Mouse (Mus musculus) lung, postnatal 10 days (tissue): Measurements from ENCODE around the gene Rcan1.
"Not testable (repeated sequence)": the region's sequence is repeated elsewhere in the genome, so short reads cannot be mapped to it uniquely, and the experiment has no call there.

Experiments used
- DNase-seq: peaks from one replicate; pipeline ENCODE4 v3.0.0; 2021

The Rcan1 gene

DNA sequence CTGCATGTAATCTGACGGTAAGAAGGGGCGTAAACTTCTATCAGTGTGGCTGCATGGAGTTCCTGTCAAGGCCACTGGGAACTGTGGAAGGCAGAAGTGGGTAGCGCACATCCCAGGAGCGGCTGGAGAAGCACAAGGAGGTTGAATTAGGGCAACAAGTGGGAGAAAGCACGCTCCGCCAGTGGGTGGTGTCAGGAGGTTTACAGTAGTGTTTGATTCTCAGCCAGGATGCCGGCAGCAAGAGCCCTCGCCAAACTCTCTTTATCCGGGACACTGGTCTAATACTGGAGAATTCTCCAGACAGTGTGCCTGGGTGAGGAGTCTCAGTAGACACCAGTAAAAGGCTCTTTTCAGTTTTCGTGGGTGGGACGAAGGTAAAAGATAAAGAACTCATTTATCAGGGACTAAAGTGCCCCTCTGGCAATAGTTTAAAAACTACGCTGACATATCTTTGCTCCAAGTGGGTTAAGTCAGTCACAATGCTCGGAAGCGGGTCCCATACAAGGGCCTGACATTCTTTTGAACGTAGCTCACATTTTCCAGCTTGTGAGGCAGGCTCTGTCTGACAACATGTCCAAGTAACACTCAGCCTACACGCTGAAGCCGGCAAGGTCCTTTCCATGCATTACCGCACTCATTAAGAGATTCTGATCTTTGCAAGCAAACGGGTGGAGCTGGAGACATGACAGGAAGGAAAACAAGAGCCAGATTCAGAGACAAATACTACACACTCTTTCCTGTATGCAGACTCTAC, 42.3 kb downstream of the Rcan1 start:
- DNase-seq = peak; percentile 89

DNA sequence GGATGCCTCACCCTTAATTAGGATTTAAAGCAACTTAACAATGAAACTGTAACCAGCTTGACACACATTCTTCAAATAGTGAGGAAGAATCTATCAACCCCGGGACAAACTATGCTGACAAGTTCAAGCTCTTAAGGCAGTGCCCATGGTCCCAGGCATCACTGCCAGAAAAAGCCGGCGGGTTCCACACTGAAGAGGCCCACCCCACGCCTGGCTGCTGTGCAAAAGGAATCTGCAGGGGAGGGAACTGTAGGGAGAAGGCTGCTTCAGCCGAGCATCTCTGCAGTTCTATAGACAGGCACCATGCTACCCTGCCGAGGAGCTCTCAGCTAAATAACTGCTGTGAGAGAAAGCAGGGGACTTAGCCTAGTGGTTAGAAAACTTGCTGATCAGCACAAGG, 44.0 kb downstream of the Rcan1 start:
- peak; percentile 52 for DNase-seq

DNA sequence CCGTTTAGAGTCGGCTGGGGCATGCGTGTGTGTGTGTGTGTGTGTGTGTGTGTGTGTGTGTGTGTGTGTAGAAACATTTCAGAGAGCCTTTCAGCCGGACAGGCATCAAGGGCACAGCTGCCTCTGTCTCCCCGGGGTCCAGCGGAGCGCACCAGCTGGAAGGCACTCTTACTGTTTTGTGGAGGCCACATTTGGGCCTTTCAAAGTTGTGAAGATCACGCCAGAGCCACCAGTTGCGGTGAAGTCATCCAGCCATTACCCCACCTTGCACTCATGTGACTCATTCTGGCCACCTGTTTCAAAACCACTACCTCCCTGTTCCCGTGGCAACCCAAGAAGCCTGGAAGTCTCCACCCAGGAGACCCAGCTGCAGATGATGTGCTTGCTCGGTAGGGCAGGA, 44.8 kb downstream of the Rcan1 start:
- DNase-seq = peak; percentile 31

DNA sequence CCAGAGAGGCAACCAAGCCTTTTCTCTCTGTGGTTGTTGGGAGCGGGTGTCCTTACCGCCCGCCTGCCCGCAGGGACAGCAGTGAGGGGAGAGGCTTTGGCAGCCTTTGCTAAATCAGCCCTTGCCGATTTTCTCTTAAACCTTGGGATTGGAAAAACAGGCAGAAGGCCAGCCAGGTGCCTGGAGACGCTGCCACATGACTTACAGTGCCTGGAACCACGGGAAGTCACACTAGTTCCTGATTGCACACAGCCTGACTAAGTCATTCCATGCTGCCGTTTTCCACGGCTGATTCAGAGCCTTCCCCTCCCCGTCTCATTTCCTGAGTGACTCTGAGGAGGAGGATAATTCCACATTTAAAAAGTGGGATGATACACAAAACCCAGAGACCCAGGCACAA, 47.3 kb downstream of the Rcan1 start:
- no peak for DNase-seq

DNA sequence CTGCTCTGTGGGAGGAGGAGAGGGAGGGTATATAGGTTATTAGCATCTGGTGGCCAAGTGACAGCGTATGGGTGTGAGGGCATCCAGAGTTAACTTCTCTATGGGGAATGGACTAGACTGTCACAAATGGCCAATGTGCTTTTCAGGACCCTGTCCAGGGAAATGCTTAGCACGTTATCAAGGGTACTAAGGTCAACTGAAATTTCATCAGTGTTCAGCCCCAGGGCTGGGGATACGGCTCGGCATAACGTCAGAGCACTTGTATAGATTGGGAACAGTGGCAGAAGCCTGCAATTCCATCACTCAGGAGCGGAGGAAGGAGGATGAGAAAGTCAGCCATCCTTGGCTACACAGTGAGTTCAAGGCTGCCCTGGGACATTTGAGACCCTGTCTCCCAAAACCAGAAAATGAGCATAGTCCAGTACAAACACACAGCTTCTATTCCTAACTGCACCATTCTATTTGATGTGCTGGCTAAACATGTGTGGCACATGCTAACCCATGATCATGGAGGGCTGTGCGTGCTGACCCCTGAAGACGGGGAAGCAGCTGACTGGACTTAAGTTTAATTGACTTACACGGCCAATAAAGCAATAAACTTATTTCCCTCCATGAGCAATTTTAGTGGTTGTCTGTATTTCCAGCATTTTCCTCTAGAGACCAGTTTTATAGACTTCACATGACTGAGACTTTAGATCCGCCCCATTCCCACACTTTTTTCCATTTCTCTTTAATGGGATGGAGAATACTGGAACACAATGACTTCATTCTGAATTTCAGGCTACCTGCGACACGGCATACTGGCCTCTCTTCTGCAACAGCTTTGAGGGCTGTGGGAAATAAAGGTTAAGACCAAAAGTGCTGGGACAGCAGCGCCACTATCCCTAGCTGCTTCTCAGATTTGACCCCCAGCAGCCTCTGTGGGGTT, 48.0 kb downstream of the Rcan1 start:
- DNase-seq = no peak

DNA sequence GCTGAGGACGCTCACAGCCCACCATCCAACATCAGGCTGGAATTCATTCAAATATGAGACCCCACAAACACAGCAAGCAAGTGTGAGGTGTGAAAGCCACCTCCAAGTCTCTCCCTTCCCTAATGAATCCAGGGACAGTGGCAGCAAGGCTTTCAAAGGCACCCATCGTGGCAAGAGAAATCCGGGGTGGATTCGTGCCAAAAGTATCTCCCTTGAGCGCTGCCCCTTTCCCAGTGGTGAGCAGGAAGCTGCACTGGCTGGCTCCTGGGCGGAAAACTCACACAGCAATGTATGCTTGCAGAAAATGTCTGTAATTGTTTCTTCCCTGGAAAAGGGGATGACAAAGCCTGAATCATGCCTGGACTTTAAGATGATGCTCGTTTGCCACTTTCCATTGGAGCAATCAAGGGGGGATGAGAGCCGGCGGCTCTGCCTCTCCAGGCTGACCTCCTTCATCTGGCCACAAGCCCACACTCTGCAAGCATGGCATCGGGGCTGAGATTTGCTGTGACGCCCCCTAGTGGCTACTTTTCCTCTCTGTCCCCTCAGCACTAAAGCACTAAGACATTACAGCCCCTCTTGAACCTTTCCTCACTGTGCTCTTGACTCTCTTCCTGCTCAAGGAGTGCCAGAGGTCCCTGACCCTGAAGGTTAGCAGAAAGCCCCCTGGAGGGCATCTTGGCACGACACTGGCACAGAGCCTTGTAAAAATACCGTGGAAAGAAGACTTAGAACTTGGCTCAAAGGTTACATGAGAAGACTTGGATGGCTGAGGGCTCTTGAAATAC, 49.3 kb downstream of the Rcan1 start:
- DNase-seq = peak; percentile 49

DNA sequence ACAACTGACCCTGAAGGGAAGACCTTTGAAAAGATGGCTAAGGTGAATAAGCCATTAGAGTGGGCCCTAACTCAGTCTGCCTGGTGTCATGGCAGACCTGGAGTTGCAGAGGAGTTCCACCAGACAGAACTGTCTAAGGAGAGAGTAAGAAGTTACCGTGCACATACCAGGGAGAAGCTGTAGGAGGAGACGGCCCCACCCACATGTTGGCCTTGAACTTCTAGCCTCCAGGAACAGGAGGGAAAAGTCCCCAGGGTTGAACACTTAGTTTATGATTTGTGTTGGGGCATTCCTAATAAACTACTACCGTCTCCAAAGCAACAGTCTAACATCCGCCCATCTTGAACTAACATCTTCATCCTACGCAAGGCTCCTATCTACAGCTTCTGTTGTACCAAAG, 50.0 kb downstream of the Rcan1 start:
- DNase-seq = no peak

DNA sequence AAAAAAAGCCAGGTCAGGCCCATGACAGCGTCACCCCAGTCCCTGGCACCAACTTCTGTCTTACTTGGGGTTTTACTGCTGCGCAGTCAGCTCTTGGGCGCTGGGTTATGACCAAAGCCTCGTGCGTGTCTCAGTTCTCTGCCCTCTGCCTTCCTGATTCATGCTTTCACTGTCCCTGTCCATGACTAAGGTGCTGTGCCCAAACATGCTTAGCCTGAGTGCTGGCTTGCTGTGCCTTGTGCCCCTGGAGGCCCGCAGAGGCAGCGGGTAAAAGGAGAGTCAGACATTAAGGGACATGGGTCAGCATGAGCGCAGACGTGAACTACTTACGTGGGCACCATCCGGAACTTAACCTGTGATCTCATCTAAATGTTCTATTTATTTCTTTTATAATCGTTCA, 51.6 kb downstream of the Rcan1 start:
- no peak for DNase-seq

DNA sequence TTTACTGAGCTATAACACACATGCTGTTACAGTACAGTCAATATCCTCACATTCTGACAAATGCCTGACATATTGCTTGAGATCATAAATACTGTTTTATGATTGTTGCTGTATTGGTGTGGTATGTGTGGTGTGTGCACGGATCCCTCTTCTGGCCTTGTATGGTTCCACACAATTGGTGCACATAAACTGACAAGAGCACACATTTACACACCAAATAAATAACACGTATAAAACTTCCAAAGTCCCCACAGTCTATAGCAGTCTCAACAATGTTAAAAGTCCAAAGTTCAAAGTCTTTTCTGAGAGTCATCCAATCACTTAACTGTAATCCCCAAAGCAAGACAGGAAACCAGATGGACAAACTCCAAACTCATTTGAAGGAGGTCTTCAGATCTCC, 53.4 kb downstream of the Rcan1 start:
- DNase-seq = no peak

DNA sequence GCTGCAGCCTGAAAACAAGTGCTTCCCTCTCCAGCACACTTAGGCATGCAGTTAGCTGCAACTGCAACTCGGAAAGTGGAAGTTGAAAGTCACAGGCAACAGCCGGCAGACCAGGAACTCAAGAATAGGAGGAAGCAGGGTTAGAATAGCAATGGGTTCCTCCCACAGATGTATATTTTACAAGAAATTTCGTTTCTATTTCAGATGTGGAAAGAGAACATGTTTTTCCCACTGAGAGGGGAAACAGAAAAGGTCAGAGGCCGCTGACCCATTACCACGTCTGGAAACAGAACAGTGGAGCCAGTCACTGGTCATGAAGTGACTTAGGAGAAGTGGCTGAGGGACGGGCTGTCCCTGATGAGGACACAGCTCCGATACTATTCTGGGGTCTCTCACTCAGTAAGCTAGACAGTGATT, 55.0 kb downstream of the Rcan1 start:
- peak; percentile 62 for DNase-seq

DNA sequence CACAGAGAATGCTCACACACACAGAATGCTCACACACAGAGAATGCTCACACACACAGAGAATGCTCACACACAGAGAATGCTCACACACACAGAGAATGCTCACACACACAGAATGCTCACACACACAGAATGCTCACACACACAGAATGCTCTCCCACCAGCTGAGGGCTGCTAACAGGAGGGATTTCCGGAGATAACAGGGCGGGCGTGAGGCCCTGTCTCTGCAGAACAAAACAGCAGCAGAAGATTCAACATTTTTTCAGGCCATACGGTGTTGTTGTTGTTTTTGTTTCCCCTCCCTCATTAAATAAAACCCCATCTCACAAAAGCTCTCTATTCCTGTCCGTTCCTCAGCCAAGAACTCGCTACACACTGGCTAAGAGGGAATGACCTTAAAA, 55.6 kb downstream of the Rcan1 start:
- DNase-seq = not testable (repeated sequence)

DNA sequence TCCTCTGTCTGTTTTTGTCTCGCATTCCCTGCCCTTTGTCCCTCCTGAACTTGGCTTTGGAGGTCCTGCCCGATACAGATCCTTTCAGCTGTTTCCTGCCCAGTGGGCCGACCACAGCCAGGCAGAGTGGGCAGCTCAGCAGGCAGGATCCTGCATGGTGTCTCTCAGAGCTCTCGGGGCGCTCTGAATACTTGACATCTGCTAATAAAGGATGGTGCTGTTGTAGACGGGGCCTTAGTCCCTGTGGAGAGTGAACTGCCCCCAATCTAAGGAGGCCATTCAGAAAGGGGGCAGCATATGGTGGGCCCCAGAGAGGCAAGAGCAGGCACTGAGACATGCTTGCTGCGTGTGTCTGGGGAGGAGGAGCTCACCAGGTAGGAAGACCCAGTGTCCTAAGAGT, 57.8 kb downstream of the Rcan1 start:
- no peak for DNase-seq

DNA sequence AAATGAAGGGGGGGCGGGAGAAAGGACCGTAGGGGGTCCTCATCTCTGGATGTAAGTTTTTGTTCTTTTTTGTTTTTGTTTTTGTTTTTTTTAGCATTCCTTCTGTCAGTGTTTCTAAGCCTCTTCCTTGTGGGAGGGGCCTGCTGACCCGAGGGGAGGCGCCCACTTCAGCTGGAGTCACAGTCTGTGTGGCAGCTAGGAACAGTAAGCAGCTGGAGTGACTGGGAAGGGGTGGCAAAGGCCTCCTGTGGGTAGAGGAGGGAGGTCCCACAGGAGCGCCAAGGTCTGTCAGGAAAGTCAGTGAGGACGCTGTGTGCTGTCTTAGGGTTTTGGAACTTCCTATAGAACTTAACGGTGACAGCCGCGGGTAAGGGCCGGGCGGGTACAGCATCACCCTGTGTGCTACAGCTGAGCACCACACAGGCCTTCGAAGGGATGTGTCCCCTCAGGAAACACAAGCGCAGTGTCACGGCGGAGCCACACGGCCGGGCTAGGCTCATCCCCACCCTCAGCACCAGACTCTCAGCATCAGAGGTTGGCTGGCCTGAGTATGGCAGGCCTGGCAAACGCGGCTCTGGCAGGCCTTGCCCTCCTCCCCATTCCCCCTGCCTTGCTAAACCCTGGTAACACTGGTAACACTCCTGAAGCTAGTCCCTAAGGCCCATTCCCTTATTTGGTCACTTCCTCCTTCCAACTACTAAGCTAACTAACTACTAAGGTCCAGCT, 58.5 kb downstream of the Rcan1 start:
- DNase-seq = peak; percentile 67

DNA sequence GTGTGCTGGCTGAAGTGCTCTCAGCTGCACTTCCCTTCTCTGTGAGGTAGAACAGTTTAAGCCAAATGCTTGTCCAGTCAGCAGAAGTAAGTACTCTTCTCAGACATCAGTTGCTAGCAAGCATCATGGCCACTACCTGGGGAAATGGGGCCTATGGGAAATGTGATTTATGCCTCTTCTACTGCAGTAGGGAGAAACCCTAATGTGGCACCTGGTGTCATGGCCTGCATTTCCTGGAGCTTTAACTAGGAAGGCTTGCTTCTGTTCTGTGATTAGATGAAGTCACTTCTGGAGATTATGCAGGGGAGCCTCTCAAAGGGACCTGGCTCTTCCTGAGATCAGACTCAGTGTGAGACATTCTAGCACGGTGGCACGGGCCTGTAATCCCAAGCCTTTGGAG, 60.3 kb downstream of the Rcan1 start:
- no peak for DNase-seq

DNA sequence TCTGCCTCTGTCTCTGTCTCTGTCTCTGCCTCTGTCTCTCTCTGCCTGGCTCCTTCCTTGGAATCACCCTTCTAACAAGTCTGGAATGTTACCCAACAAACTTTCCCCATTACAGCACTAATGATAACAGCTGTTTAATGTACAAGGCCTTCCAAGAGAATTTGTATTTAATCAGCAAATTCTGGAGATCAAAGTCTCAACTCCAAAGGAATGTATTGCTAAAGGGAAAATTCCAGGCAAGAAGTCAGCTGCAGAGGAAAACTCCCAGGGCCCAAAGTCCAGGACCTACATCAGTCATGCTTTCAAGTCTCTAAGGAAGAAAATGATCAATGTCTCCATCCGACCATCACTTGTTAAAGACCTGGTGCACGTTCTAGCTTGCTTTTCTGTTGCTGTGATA, 62.8 kb downstream of the Rcan1 start:
- DNase-seq = no peak

DNA sequence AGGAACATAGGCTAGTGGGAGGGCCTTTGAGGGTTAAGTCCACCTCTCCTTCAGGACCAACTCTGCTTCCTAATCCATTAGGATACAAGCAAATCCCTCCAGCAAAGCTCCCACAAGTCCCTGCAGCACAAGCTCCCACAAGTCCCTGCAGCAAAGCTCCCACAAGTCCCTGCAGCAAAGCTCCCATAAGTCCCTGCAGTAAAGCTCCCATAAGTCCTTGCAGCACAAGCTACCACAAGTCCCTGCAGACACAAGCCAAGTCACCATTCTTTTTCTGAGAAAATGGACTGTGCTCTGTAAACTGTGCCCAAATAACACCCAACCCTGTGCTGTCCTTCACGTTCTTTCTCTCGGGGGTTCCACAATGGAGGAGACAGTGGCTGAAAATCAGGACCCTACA, 66.5 kb downstream of the Rcan1 start:
- no peak for DNase-seq

DNA sequence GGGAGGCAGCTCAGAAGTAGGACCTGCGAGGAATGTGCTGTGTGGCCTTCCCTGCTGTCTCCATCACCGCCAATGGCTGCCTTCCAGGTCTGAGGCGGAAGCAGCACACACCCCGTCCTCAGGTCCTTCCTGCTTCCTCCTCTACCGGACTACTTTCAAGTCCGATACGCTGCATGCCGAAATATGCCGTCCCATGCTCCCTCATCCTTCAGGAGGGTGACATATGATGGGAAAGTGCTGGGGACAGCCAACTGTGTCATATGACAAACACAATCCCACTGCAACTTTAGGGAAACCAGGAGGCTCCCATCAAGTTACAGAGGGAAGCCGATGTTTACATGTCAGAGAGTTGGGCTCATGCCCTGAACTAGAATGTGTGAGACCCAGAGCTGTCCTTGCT, 67.6 kb downstream of the Rcan1 start:
- DNase-seq = peak; percentile 73

DNA sequence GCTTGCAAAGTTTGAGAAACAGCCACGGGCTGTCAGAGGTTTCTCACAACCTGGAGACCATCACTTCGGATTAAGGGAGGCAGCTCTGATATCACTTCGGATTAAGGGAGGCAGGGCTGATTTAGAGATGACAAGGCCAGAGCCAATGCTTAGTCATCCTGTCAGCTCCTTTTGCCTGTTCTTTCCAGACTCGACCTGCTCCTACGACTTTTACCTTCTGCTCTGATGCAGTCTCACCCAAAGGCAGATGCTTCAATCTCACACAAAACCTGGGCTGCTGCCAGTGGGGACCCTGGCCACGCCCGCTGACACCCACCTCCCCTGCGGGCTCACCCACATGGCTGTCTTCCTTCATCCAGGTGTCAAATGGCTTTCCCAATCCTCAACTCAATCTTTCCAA, 68.5 kb downstream of the Rcan1 start:
- no peak for DNase-seq

DNA sequence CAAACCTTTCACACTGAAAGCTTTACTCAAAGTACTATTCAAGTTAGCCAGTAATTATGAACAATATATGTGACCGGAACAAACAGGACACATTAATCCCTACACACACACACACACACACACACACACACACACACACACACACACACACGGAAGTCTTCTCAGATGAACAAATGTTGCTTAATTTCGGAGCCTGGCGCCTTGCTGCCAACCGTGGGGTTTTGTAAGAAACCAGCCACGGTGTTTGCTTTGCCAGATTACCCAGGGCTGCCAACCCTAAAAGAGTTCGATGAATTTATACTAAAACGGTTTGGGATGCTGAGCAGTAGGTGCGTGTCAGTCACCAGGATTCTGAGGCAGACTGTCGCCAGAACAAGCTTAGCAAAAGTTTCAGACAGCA, 69.5 kb downstream of the Rcan1 start:
- DNase-seq = no peak

DNA sequence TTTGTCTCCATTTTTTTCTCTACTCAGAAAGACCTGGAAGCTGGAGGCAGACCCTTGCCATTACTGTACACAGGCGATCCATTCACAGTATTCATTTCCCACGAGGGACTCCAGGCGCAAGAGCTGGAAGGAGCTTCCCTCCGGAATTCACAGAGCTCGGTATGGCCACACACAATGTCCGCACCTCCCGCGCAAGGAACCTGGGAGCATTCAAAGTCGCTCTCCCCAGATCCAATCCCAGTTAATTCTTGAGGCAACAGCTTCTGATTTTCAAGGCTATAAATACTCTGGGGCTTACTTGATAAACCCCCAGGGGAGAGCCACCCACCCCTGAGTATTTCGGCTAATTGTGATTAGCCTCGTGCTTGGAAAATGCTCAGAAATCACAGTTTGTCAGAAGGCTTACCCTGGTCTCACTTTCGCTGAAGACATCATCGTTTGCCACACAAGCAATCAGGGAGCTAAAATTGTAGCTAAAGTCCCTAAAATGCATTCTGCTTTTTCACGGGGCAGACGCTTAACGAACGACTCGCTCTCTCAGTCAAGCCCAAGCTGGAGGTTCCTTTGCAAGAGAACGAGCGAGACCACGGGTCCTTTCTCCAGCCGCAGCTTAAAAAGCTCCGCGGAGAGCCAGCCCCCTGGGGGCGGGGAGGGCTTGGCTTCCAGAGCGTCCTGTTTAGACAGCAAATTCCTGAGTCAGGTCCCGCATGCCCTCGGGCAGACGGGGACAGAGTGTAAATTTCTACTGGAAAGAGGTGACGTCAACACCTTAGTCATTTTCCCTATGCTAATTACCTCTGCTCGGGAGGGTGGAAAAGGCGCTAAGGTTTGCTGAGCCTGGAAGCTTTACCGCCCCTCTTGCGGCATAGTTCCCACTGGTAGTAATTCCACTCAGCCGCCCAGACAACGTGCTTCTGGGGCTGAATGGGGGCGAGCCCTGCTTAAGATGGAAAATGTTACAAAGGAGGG, 70.9 kb downstream of the Rcan1 start:
- DNase-seq = peak; percentile 97

DNA sequence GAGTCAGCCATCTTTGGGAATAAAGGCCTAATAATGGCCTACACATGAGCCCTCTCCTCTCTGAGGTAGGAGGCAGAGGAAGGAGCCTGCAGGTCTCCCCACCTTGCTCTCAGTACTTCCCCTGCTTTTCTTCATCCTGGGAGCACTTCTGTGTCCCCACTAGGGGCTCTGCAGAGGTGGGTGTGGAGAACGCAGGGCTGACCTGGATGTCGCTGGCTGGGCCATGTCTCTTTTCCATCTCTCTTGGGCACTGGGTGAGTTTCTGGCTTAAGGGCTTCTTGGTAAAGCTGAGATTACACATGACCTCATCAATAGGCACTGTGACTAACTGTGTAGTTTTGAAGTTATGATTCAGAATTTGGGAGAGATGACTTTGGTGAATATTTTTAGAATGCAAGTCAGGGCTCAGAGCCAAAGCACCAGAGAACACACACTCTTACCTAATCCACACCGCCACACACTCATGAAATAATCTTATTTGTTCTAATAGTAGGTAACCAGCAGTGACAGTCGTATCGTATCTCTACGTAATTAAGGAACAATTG, 72.0 kb downstream of the Rcan1 start:
- DNase-seq = no peak
